Mouse (Mus musculus) heart, adult 9 months (tissue): ENCODE results near the gene Sec23b.
"Not testable (repeated sequence)": the region's sequence is repeated elsewhere in the genome, so short reads cannot be mapped to it uniquely, and the experiment has no call there.

Experiments used
- DNase-seq, 2 experiments: peaks; one replicate each; pipeline ENCODE4 v3.0.0; 2022; ENCODE audit warnings: low spot score in 2 of 2

Sec23b gene

GRCm38 (mm10) chr2:144555820-144556552 is at the start of gene Sec23b:
Sec23b (plus strand) TSS chr2:144556229.
- DNase-seq = peak; percentile 98 to 99

GRCm38 (mm10) chr2:144514619-144515018 is 41.4 kb upstream of the Sec23b start:
- no peak for DNase-seq

GRCm38 (mm10) chr2:144519772-144520171 is 36.3 kb upstream of the Sec23b start:
- DNase-seq = no peak

DNA sequence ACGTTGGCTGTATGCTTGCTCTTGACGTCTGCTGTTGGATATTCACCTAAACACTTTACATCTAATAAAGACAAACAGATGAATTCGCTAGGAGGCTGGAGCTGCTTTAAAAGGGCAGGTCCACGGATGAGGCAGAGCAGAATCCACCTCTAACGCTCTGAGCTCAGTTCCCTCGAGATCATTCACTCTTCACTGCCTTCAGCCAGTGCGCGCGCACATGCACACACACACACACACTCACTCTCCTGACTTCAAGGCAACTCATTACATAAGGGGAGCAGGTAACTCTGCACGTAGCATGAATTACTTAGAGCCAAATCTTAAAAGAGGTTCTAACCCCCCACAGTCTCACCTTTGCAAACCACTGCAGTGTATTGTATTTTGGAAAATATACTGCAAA is 30.2 kb upstream of the Sec23b start:
- DNase-seq = no peak

DNA sequence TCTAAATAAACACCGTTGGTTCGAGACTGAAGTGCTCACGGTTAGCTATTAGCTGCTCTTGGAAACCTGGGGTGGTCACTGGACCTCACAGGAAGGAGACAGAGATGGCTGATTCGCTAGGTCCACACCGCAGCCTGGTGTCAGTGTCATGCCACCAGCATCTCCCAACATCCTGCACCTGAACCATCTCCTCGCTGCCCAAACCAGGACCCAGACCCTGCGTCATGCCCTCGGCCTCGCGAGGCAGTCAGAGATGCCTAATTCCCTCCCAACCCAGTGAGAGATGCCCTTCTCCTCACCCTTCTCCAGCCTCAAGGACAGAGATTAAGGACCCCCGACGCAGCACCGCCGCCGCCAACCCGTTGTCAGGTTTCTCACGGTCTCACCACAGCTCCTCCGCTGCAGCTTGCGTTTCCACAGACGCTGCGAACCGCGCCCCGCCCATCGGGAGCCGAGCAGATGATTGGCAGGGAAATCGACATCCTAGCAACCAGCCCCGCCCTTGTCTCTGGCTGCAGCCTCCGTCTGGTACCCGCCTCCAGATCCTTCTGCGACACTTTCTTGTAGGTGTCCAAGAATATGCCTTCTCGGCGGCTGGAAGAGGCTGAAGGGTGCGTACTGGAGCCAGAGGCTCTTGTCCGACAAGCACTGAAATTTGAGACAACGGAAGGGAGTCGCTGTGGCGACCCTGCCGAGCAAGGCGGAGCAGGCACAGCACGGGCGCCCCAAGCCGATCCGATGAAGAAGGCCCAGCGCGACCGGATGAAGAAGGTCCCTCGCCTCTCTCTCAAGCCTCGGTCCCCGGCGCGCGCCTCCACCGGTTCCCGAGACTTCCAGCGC is 28.8 kb upstream of the Sec23b start, which contains the start of the genes Dzank1 and Polr3f:
Dzank1 (minus strand) TSS at position 434 of the 840 bp plus-strand sequence.
Polr3f (plus strand) TSS at position 738 of the 840 bp plus-strand sequence.
- DNase-seq = peak; percentile 97 to 99

GRCm38 (mm10) chr2:144527821-144528174 is 28.2 kb upstream of the Sec23b start:
- no peak for DNase-seq

- DNase-seq = no peak
These were observed 18.9 kb upstream of the Sec23b start for GRCm38 (mm10) chr2:144537123-144537522.

- no peak for DNase-seq
These were observed 14.8 kb upstream of the Sec23b start for GRCm38 (mm10) chr2:144541246-144541645.

GRCm38 (mm10) chr2:144543670-144544069 is 12.4 kb upstream of the Sec23b start:
- no peak for DNase-seq

- DNase-seq = no peak
These were observed 11.4 kb upstream of the Sec23b start for GRCm38 (mm10) chr2:144544630-144545029.

GRCm38 (mm10) chr2:144545061-144545460 is 11.0 kb upstream of the Sec23b start:
- no peak for DNase-seq

GRCm38 (mm10) chr2:144545481-144545880 is 10.5 kb upstream of the Sec23b start:
- no peak for DNase-seq

GRCm38 (mm10) chr2:144547559-144547958 is 8.5 kb upstream of the Sec23b start:
- DNase-seq = no peak

DNA sequence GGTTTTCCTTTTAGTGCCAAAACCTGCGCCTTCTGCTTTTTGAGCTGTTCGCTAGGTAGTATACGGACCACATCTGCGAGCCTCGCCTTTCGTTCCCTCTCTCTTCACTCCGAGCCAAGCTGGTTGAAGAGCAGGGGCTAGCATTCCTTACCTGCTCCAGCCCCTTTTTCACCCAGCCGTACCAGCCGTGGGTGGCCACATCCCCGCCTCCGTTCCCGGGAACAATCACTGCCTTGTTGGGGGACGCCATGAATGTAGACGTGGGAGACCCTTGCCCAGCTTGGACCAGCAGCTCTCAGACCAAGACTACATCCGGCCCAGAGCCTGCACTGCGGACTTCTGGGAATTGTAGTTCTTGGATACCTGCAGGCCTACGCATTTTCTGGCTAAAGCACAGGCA is 5.5 kb upstream of the Sec23b start, which contains the start of gene Rbbp9:
Rbbp9 (minus strand) TSS at position 341 of the 400 bp plus-strand sequence.
- DNase-seq = peak; percentile 47 to 56

- no peak for DNase-seq
These were observed 2.1 kb upstream of the Sec23b start for GRCm38 (mm10) chr2:144553905-144554304.

DNA sequence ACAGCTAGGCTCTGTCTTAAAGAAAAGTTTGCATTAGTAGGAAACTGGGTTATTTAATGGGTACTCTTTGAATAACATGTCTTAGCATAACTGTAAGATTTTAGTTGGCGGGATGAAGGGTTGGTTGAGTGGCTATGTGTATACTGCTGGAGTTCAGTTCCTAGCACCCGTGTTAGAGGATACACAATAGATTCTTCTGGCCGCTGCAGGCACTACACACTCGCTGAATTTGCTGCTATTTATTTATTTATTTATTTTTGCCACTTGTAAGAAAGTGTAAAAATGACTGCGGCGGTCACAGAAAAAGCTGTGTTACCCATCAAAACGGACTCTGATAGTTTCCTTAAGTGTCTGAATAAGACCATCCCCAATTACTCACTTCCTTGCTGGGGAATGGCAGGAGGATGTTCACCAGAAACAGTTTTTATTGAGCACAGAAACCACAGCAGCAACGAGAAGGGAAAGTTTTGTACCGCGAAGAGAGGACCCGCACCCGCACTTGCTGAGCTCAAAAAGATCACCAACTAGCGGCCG is 676 bp upstream of the Sec23b start:
- DNase-seq = no peak

- no peak for DNase-seq
These were observed 32.7 kb downstream of the Sec23b start for GRCm38 (mm10) chr2:144588723-144589122.

- DNase-seq = not testable (repeated sequence)
These were observed 37.0 kb downstream of the Sec23b start for GRCm38 (mm10) chr2:144593036-144593435.

DNA sequence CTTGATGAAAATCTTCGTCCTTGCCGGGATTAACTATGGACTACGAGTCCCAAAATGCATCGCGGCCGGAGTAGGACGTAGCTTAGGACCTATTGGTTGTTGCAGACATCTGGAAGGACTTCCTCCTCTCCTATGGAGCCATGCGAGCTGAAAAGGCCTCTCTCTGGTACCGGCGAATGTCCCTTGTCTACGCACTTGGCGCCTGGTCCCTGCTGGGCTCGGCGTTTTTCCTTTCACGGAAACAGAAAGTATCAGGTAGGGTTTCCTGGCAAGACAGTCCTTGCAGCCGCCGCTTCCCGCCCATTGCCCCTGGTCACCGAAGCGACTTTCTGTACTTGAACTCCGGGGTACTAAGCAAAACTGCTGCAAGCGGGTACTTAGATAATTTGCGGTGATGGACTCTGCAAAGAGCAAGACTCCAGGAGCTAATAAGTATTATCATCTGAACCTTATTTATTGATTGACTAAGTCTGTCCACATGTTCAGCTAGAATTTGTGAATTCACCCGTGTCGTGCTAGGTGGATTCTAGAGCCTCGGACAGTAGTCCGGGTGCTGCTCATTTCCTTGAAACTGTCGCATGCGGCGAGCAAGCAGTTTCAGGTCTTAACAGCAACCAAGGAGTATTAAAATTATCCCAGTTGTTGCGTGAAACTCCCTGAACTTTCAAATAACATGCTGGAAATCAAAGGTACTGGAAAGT is 38.1 kb downstream of the Sec23b start, which contains the start of gene Smim26:
Smim26 (plus strand) TSS at position 104 of the 701 bp plus-strand sequence.
- DNase-seq = peak; percentile 82

GRCm38 (mm10) chr2:144598006-144598405 is 42.0 kb downstream of the Sec23b start:
- no peak for DNase-seq

- DNase-seq = peak; percentile 79 to 87
These were observed 44.0 kb downstream of the Sec23b start, which contains the start of gene Dtd1 for GRCm38 (mm10) chr2:144599831-144600687. Dtd1 (plus strand) TSS chr2:144599897.
